Mouse (Mus musculus): ENCODE data around the gene Garem2. TPM values are rescaled to one million over a fixed set of nuclear protein-coding genes. Genes with fewer than 3 reads are reported as not detected.
A peak's percentile ranks its signal among the peaks of the same experiment; 100 is the strongest.

Garem2 gene
- polyA plus RNA-seq, 1 experiment, result not detected

DNA sequence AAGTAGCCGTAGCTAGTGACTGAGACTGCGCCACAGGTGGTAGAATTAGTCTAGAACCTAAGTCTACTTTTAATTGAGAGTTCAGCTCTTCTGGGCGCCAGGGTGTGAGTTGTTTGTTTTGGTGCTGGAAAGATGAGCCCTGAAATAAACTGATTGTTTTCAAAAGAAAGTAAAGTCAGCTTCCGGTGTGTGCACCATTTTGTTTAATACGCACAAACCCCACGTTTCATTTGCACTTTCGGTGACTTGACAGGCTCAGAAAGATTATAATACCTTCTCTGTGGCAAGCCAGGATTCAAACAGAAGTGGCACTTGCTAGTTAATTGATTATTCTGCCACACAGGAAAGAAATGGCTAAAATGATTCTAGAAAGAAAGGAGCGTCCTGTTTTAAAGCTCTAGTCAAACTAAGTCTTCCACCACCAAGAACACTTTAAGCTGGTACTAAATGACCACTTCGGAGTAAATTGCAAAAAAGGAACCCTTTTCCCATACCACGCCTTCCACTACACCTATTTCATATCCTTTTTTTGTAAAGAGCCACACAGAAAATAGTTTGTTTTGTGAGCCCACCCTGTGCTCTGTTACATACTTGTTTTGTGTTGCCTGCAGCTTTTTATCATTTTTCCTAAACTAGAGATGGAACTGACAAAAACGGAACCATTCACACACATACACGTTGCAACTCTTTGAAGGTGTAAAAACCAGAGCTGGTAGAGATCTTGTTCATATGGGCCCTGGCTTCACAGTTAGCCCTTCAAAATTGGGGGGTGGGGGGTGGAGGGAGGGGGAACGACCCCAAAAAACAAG, 51.1 kb downstream of the Garem2 start:
- TF ChIP-seq CTCF (IDR thresholded peaks at IDR 0.05; ENCODE audit: control insufficient read depth, insufficient read depth, low read length) (no peak), POLR2A (IDR thresholded peaks at IDR 0.05; ENCODE audit: borderline replicate concordance, control insufficient read depth, low read depth, low read length) (no peak)
- peak overlapping the region; percentile 93 for H3K27ac ChIP-seq (ENCODE audit: control insufficient read depth, insufficient read depth, low read depth, low read length, poor library complexity)
- WGBS, result 6% methylated on average over 13 of the region's 13 CpGs
- peak overlapping the region; percentile 86 for H3K4me3 ChIP-seq (replicated peaks; ENCODE audit: control insufficient read depth, low read depth, low read length)
- no peaks in the 10 kb centered on the region for H3K4me1 ChIP-seq (ENCODE audit: control insufficient read depth, insufficient read depth, low read length)

DNA sequence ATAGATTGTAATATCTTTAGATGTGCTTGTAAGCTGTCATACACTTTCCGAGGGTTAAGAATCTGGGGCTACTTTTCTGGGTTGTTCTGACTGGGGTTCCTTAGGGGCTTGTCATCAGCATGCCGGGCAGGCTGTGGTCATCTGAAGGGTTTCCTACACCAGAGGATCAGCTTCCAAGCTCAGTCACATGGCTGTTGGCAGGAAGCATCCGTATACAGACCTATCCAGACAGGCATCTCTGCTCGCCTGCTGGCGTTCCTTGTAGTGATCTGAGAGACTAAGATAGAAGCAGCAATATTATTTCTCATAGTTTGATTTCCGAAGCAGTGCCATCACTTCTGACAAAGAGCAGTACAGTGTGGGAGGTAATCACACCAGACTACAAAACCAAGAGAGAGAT, 54.6 kb downstream of the Garem2 start:
- TF ChIP-seq CTCF (IDR thresholded peaks at IDR 0.05; ENCODE audit: control insufficient read depth, insufficient read depth, low read length) (no peak), POLR2A (IDR thresholded peaks at IDR 0.05; ENCODE audit: borderline replicate concordance, control insufficient read depth, low read depth, low read length) (no peak)
- no peaks in the 10 kb centered on the region for H3K4me1 ChIP-seq (ENCODE audit: control insufficient read depth, insufficient read depth, low read length)
- 84% methylated on average over 6 of the region's 6 CpGs for WGBS

DNA sequence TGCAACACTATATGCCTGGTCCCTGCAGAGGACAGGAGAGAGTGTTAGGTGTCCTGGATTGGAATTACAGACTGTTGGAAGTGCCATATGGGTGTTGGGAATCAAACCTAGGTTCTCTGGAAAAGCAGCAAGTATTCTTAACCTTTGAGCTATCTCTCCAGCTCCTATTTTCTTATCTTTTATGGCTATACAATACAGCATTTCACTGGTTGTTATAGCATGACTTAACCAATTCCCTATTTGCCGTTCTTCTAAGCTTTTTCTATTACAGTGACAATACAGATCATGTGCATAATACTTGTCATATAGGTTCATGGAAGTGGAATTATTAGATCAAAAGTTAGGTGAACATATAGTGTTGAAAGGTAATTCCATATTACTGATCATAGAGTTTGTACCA, 56.9 kb downstream of the Garem2 start:
- 84% methylated on average over 1 of the region's 1 CpGs for whole genome bisulfite sequencing
- Histone ChIP-seq H3K4me1 (ENCODE audit: control insufficient read depth, insufficient read depth, low read length) (no peaks in the 10 kb centered on the region), H3K4me3 (replicated peaks; ENCODE audit: control insufficient read depth, low read depth, low read length) (no peak overlapping the region), H3K27ac (ENCODE audit: control insufficient read depth, insufficient read depth, low read depth, low read length, poor library complexity) (no peak overlapping the region)
- TF ChIP-seq POLR2A (IDR thresholded peaks at IDR 0.05; ENCODE audit: borderline replicate concordance, control insufficient read depth, low read depth, low read length), result no peak
- TF ChIP-seq CTCF (IDR thresholded peaks at IDR 0.05; ENCODE audit: control insufficient read depth, insufficient read depth, low read length), result no peak

More for the DNA sequence above, 54.6 kb downstream of the Garem2 start:
- H3K4me3 ChIP-seq (replicated peaks; ENCODE audit: control insufficient read depth, low read depth, low read length), result no peak overlapping the region
- H3K27ac ChIP-seq (ENCODE audit: control insufficient read depth, insufficient read depth, low read depth, low read length, poor library complexity), result no peak overlapping the region

DNA sequence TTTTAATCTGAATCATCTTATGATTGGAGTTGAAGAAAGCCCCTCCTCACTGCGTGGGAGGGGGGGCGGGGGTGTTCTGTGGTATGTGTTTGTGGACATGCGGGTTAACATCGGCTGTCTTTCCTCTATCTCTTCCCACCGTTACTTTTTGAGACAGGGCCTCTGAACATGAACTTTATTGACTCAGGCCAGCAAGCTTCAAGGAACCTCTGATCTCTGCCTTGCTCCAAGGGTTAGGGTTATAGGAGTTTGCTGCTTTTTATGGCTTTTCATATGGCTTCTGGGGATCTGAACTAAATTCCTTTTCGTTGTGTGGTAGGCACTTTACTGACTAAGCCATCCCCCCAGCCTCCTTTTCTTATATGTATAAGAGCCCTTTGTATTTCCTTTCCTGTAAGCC, 57.4 kb downstream of the Garem2 start:
- WGBS, result 79% methylated on average over 6 of the region's 6 CpGs
- H3K27ac ChIP-seq (ENCODE audit: control insufficient read depth, insufficient read depth, low read depth, low read length, poor library complexity), result no peak overlapping the region
- no peaks in the 10 kb centered on the region for H3K4me1 ChIP-seq (ENCODE audit: control insufficient read depth, insufficient read depth, low read length)
- TF ChIP-seq POLR2A (IDR thresholded peaks at IDR 0.05; ENCODE audit: borderline replicate concordance, control insufficient read depth, low read depth, low read length) (no peak), CTCF (IDR thresholded peaks at IDR 0.05; ENCODE audit: control insufficient read depth, insufficient read depth, low read length) (no peak)
- no peak overlapping the region for H3K4me3 ChIP-seq (replicated peaks; ENCODE audit: control insufficient read depth, low read depth, low read length)

DNA sequence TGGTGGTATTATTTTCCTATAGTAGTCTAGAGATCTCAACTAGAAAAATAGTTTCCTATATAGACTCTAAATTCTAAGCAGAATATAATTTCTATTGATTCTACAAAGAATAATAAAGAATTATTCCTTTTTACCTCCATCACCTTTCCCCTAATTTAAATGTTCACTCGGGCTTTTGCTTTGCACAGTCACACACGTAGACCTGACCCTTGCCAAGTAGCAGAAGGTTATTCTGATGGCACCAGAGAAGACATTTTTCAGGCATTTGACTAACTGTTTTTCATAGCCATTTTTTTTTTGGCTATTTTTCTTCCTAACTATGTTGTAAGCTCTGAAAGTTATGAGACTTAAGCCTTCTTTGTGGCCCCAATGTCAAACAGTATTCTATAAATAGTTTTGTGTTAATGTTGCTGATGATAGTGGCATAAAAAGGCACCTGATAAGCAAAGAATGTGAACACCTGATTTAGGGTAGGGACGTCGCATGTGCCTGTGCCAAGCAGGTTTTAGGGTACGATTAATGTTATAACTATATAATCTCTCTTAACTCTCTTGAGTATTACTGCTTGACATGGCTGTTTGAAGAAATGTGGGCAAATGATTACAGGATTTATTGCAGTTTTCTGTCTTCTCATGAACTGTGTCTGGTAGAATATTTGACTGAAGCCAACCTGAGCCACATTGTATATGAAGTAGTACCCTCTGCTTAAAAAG, 60.4 kb downstream of the Garem2 start:
- WGBS, result 73% methylated on average over 5 of the region's 5 CpGs
- no peak overlapping the region for H3K27ac ChIP-seq (ENCODE audit: control insufficient read depth, insufficient read depth, low read depth, low read length, poor library complexity)
- no peaks in the 10 kb centered on the region for H3K4me1 ChIP-seq (ENCODE audit: control insufficient read depth, insufficient read depth, low read length)
- H3K4me3 ChIP-seq (replicated peaks; ENCODE audit: control insufficient read depth, low read depth, low read length), result no peak overlapping the region
- TF ChIP-seq CTCF (IDR thresholded peaks at IDR 0.05; ENCODE audit: control insufficient read depth, insufficient read depth, low read length) (no peak), POLR2A (IDR thresholded peaks at IDR 0.05; ENCODE audit: borderline replicate concordance, control insufficient read depth, low read depth, low read length) (no peak)

Other genes starting within 250 kb of the Garem2 start
- 2.4 TPM in 1 of 2 replicates, not detected in the other for gene Il6, start 92.0 kb upstream of the Garem2 start, polyA plus RNA-seq (2011; ENCODE audit: insufficient read depth, insufficient read length, low replicate concordance, missing spikeins)
- 80.0 and 89.6 TPM in 2 replicates for gene Tyms, start 31.5 kb upstream of the Garem2 start, polyA plus RNA-seq (2011; ENCODE audit: insufficient read depth, insufficient read length, low replicate concordance, missing spikeins)
- not detected in 2 replicates for gene 3110082J24Rik, start 925 bp downstream of the Garem2 start, polyA plus RNA-seq (2011; ENCODE audit: insufficient read depth, insufficient read length, low replicate concordance, missing spikeins)
- gene Hadha, start 50.0 kb downstream of the Garem2 start, polyA plus RNA-seq (2011; ENCODE audit: insufficient read depth, insufficient read length, low replicate concordance, missing spikeins), result 25.7 and 51.3 TPM in 2 replicates
- gene Hadhb, start 50.1 kb downstream of the Garem2 start, polyA plus RNA-seq (2011; ENCODE audit: insufficient read depth, insufficient read length, low replicate concordance, missing spikeins), result 27.3 and 32.3 TPM in 2 replicates
- not detected in 2 replicates for gene Adgrf3, start 100.6 kb downstream of the Garem2 start, polyA plus RNA-seq (2011; ENCODE audit: insufficient read depth, insufficient read length, low replicate concordance, missing spikeins)
- 4.6 and 7.5 TPM in 2 replicates for gene Selenoi, start 127.4 kb downstream of the Garem2 start, polyA plus RNA-seq (2011; ENCODE audit: insufficient read depth, insufficient read length, low replicate concordance, missing spikeins)
- gene Drc1, start 176.2 kb downstream of the Garem2 start, polyA plus RNA-seq (2011; ENCODE audit: insufficient read depth, insufficient read length, low replicate concordance, missing spikeins), result 0.82 TPM in 1 of 2 replicates, not detected in the other